Mouse (Mus musculus) frontal cortex, adult (tissue): Measurements from ENCODE around the gene Ctxn2.
"Not testable (repeated sequence)": the region's sequence is repeated elsewhere in the genome, so short reads cannot be mapped to it uniquely, and the experiment has no call there.

Experiments used
- ATAC-seq: cut with Nextera tagmentation; 2 replicates; pipeline ENCODE4 v1.9.2; 2017; ENCODE audit warnings: mild to moderate bottlenecking, moderate library complexity, mixed read lengths; ENCODE audit not compliant: low TSS enrichment

Gene Ctxn2

DNA sequence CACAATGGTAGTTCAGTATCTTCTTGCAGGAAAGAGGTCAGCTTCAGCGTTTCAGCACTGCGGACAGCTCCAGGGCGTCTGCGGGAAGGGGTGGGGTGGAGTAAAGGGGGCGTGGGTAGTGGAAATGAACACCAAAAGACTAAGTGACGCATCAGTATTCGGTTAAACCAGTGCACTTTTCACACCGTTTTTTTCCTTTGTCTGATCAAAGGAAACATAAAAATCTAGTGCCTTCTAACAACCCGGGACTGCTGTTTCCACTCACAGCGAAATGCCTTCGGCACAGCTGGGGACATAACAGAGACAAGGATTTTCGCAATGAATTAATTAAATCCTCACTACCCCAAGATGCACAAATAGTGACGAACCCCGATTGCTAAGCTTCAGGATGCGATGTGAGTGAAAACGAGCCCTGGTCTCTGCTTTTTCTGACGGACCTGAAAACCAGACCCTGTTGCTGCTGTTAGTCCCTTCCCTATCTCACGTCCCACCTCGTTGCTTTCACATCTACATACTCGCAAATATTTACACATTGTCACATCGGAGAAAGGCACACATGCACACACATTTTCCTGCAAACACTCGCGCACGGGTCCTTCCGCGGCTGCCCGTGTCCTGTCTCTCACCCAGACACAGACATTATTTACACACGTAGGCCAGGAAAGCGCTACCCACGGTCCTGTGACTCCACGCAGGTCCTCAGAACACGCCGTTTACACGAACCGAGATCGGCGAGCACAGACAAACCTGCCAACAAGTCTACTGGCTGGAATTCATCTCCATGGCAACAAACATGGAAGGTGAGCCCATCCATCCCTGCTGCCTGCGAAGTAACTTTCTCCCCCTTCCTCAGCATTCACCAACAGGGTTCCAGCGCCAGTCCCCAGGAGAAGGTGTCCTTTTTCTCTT is at the start of gene Ctxn2:
Gene Ctxn2 (plus strand): TSS at position 790 of the 909 bp plus-strand sequence.
- peak; percentile 88 for ATAC-seq

DNA sequence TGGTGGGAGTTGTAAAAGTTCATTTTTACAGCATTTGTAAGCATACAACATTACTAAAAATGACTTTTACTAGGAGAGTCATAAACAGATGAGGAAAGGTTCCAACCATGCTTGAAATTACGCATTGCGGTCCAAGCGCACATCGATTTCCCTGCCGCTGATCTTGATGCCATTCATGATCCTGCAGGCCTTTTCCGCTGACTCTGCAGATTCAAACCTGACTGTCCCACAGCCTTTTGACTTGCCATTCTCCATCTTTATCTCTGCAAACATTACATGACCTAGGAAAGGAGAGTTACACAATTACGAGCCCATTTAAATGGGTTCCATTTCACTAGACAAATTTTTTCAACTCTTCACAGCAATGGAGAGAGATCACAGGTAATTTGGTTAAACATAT is 47.7 kb upstream of the Ctxn2 start:
- no peak for ATAC-seq

DNA sequence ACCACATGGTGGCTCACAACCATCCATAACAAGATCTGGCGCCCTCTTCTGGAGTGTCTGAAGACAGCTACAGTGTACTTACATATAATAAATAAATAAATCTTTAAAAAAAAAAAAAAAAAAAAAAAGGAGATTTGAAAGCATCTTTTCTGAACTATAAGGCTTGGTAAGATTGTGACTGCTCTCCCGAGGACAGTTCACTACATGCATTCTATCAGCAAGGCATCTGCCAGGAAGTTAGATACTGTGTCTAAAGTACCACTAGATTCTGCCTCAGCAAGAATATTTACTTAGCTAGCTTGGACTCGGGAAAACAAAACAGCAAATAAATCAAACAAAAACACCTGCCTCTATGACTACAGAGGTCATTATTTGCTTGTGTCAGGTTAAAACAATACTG is 44.4 kb upstream of the Ctxn2 start:
- ATAC-seq: not testable (repeated sequence)

DNA sequence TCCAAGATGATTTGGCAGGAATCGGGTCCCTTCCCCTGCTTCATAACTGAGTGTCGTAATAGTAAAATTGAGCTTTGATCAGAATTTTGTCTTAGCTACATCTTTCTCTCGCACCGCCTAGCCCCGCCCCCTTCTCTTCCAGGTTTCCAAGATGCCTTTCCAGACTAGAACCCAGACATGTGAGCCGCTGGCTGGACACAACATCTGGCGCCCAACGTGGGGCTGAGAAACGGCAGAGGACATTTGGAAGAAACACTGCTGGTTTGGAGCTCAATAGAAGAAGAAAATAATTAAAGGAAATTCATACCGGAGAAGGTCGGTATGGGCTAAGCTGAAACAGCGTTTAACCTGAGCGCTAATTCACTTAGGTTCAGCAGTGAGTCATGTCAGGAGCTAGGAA is 32.0 kb upstream of the Ctxn2 start:
- not testable (repeated sequence) for ATAC-seq

DNA sequence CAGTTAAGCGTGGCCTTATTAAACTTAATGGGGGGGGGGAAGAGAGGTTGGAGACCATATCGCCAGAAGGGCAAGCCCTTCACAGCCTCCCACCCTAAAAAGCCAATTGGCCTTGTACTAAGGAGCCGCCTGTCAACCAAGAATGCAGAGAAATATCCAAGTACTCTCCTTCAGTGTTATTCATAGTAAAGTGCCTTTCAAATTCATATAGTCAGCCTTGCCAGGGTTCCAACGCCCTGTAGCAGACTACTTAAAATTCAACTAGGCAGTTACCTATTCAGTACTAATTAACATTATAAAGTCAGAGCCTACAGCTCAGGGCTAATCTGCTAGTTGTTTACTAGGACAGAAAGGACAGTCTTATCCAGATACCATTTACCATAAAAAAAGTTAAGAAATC is 30.0 kb upstream of the Ctxn2 start:
- not testable (repeated sequence) for ATAC-seq

DNA sequence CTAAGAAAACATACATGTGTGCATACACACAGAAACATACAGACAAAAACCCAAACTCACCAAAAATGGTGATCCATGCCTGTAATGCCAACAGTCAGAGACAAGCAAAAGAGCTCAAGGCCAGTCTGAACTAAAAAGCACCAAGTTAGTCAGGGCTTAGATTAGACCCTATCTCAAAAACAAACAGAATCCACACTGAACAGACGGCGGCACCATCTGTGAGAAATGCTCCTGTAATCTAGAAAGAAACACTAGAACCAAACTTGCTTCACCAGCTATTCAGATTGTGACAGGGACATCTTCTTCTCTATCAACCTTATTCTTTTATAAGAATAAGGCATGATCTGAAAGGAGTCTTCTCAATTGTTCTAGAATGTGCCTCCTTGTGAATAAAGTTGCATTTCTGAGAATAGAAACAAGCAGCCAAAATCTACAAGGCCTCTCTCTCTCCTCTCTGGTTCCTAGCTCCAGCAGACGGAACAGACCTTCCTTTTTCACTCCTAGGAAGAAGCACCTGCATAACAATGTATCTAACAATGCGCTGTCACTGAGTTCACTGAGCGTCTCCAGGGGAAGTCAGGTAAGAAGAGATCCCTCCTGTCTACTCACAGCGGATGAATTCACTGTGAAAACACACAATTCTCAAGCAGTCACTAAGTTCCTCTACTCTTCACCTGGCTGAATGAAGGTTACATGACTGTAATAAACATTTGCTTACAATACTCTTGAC is 16.9 kb upstream of the Ctxn2 start:
- 0 out of 2 replicates have a peak, but pooled peaks have one; percentile 18 for ATAC-seq

DNA sequence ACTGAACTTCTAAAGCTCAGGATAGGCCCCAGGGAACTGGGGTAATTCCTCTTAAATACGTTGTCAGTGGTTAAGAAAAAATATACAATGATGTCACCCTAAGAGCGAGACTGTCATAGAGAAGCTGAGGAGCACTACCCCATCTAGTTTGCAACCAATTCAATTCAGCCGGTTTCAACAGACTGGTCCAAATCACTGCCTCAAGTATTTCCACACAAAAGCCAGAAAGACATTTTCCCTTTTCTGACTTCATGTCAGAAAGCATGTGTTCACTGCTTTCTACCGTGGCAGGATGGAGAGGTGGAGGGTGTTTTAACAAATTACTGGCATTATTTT is 14.2 kb upstream of the Ctxn2 start:
- ATAC-seq: 0 out of 2 replicates have a peak, but pooled peaks have one; percentile 10

DNA sequence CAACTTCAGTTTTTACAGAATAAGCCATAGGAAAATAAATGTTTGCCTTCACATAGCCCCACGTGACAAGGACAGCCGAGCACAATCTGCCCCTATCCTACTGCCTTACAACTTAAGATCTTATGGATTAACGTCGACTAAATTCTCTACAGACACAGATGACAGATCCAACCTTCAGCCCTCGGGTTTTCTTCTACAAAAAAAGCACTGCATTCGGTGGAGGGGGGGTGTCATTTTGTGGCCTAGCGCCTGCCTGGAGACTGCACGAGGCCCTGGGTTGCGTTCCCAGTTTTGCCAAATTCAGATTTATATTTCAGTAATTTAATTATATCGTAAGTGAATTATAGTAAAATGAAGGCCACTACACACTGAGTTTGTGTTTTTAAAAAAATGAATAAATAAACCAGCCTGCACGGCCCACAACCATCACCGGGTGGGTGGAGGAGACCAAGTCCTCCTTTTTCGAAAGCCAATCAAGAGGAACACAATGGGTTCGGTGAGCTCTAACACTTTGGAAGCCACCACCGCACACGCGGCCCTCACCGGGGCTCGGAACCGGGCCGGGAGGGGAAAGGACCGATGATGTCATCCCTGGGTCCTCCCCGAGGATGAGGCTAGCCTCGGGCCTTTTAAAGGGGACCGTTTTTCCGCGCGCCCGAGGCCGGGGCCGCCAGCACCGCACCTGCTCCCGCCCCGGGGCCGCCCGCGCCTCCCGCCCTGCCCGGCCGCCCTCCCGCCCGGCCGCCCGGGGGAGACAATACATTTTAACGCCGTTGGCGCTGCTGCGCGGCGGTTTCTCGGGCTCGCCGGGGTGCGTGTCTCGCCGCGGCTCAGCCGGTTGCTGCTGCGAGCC is 13.6 kb upstream of the Ctxn2 start:
- ATAC-seq: peak; percentile 62

DNA sequence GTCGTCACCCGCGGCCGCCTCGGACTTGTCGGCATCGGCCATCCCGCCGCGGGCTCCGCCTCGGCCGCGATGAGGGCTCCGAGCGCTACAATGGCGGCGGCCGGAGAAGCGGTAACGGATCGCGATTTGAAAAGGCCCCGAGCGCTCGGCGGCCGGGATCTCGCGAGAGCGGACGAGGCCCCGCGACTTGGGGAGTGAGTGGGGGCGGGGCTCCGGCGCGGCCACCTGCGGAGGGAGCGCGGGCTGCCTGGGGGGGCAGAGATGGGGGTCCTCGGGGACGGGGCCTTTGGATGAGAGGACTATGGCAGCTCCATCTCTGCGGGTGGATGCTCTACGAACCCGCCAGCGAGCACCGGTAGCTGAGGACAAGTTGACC is 13.0 kb upstream of the Ctxn2 start, which contains the start of gene Myef2:
Gene Myef2 (minus strand): TSS at position 185 of the 376 bp plus-strand sequence.
- peak; percentile 82 for ATAC-seq

DNA sequence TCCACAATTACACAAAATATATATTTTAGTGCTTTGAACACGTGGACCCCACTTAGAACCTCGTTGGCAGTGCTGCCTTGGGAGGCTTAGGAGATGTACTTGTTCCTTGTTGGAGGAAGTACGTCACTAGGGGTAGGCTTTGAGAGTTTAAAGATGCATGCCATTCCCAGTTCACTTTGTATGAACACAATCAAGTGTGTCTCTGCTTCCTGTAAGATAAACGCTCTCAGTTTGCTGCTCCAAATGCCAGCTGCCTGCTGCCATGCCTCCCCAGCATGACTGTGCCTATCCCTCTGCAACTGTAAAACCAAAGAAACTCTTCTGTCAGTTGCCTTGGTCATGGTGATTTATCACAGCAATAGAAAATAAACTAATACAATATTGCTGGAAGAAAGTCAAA is 10.7 kb upstream of the Ctxn2 start:
- ATAC-seq: no peak

DNA sequence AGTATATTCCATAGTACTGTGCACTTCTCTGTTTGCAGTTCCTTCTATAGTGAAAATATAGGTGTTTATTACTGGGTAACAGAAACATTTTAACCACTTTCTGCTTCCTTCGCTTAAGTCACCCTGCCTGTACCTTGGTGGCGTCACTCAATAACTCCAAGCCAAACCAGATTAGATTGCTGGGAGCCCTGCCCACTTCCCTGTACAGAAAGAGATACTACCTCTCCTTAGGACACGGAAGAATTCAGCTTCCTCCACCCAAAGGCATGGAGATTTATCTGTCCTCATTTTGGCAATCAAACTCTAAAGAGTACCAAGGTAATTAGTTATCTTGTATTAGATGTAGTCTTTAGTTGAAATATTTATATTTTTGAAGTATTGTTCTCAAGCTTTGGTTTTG is 9.7 kb upstream of the Ctxn2 start:
- ATAC-seq: no peak

DNA sequence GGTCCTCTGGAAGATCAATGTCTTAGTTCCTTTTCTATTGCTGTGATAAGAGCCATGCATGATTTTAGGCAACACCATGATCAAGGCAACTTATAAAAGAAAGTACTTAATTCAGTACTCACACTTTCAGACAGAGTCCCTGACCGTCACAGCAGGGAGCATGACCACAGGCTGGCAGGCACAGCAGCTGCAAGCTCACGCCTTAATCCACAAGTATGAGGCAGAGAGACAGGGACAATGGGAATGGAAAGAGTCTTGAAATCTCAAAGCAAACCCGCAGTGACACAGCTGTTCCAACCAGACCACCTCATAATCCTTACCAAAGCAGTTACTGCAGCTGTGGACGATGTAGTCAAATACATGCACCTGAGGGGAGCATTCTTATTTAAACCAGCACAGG is 2.4 kb upstream of the Ctxn2 start:
- no peak for ATAC-seq

DNA sequence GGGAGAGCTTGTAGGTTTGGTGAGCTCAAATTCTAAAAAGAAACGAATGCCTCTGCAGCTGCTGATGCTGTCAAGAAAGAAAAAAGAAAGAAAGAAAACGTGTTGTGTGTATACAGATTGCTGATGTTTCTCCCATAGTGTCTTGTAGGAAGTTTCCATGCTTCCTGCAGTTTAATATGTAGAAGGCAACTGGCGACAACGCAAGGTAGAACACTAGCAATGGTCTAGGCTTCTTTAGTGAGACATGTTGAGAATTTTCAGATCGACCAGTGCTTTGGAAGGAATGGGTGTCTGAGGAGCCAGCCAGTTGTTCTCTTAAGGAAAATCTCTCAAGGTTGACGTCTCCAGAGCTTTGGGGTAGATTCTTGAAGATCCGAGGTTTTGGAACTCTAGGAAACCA is 354 bp downstream of the Ctxn2 start:
- peak; percentile 60 for ATAC-seq

DNA sequence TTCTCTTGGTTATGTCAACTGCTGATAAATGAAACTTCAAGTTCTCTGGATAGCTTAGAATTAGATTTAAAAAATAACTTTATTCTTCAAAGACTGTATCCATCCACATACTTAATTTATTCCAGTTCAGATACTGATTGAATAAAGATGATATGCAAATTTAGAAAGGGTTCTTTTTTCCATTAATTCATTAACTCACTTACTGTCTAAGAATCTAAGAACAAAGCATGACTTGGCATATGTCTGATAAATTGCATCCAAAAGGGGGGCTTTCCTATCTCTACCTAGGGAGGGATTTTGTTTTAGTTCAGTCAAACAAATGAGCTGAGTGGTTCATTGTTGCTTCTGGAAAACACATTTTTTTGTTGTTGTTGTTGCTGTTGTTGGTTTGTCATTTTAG is 5.8 kb downstream of the Ctxn2 start:
- ATAC-seq: no peak

DNA sequence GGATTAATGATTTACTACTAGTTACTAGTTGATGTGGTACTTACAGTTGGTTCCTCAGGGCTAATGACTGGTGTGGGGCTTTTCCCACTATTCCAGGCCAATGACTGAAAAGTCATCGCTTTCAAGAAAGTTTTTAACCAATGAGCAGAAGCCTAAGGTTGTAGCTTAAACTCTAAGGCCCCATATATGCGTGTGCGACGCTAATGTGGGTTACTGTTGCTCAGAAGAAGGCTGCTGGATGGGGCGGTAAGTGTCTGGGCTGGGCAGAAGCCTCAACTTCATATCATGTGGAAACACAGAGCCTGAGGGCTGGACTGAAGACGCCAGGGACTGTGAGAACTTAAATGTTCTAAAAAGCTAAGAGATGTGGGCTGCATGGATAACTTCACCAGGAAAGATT is 15.9 kb downstream of the Ctxn2 start, which contains the start of gene Slc12a1:
Gene Slc12a1 (plus strand): TSS at position 118 of the 400 bp plus-strand sequence.
- no peak for ATAC-seq

DNA sequence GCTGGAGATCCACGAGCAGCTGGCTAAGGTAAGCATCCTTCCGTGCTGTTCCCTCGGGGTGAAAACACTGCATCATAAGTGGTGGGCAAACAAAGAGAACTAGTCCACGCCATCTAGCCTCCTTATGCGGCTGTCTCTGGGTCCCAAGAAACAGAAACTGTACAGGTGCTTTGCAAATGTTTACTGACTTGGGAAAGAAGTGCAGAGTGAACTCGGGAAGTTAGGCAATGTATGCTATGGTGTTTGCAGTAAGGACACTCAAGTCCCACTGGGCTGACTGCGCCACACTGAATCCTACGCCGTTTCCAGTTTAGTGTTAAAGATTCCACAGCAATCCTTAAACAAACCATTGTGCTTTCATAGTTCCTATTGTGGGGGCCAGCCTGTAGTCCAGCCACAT is 17.8 kb downstream of the Ctxn2 start:
- ATAC-seq: no peak

DNA sequence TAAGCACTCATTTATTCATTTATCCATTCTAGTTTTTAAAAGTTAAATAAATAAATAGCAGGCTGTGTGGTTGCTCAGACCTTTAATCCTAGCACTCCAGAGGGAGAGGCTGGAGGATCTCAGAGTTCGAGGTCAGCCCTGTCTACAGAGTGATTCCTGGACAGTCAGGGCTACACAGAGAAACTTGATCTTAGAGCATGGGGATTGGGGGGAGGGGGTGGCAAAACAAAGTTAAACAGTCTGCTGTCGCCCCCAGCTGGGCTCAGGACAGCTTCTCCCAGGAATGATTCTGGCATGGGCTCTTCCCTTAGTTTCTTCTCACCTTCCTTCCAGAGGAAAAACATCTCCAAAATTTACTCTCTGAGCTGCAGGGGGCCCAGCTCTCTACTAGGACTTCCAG is 19.0 kb downstream of the Ctxn2 start:
- ATAC-seq: no peak

DNA sequence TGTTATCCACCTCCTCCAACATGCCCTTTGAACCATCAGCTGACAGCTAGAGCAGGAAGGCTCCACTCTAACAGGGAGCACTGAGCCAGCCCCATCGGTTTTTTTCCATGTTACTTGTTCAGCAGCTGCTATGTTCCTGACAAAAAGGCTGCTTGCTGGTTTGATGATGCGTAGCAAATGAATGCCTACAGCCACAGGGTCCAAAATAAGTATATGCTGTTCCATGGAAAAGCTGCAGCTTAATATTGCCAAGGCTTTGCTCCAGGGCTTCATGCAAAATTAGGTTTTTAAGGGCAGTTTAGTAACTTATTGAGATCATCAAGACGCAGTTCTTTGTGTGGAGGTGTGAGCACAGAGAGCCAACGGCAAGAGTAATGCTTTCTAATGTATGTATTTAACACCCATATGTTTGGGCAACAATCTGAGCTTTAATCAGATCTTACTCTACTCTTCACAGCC is 25.5 kb downstream of the Ctxn2 start:
- ATAC-seq: peak; percentile 38; the same call in 1 of the 2 replicates

DNA sequence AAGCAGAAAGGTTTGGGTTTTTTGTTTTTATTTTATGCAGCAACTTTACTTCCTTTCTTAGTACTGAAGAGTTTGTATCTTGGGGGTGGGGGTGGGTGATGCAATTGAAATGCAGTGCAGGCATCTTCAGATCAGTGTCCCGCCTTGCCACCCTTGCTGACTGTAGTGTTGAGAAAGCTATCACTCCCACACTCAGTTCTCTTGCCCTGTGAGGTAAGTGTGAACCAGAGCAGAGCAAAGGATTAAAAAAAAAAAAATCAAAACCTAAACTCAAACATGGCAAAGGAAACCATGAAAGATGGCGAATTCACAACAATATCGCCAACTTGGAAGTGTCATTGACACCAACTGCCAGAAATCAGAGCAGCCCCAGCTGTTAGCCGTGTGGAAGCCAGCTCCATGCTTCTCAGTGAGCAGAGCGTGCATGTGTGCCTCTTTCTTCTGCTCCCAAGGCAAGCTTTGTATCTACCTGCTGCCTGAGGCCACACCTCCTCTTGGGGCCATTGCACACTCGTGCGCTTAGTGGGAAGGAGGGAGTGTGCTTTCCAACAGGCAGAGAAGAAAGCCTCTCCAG is 41.8 kb downstream of the Ctxn2 start:
- peak; percentile 93 for ATAC-seq

DNA sequence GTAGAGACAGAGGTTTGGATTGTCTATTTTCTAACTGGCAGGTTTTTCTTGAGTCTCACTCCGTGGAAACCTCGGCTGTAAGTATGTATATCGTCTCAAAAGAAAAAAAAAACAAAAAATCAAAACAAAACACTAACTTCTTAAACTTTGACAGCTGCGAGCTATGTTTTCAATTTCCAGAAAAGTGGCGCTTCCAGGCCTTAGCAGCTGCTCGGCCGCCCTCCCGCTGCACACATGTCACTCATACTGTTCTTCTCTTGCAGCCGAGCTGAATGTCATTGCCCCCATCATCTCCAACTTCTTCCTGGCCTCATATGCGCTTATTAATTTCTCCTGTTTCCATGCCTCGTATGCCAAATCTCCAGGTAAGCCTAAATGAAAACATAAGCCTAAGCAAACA is 51.4 kb downstream of the Ctxn2 start:
- ATAC-seq: no peak

DNA sequence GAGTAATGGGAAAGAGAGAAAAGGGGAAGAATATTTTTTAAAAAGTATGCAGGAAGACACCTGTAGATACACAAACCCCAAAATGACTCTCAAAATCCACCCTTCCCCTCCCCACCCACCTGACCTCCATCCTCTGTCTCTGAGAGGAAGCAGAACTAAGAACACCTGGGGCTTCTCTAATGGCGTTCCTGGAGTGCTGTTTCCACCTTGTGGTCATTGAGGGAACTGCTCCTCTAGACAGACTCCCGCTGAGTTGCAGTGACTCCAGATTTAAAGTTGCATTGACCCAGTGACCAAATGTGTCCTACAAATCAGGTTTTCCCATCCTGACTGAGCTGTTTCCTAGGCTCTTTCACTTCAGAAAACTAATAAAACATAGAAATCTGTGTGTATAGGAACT is 52.7 kb downstream of the Ctxn2 start:
- peak; percentile 94 for ATAC-seq

DNA sequence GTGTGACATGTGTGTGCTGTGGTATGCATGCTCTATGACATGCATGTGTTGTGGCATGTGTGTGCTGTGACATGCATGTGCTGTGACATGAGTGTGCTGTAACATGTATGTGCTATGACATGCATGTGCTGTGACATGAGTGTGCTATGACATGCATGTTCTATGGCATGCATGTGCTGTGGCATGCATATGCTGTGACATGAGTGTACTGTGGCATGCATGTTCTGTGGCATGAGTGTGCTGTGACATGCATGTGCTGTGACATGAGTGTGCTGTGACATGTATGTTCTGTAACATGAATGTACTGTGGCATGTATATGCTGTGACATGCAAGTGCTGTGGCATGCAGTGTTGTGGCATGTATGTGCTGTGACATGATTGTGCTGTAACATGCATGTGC is 56.4 kb downstream of the Ctxn2 start:
- ATAC-seq: no peak
